Mouse (Mus musculus) gastrocnemius, adult 8-10 months (tissue): ENCODE results near the gene Fam187a. TPM values are rescaled to one million over a fixed set of nuclear protein-coding genes. Genes with fewer than 3 reads are reported as not detected.

Source experiments
- DNase-seq, 2 experiments: peaks; one replicate each; pipeline ENCODE4 v3.0.0; 2022; ENCODE audit warnings: low spot score in 2 of 2
- total RNA-seq, 4 experiments: library from RNA; stranded (reverse); gene quantifications; 2 replicates each; pipeline ENCODE4 v1.2.4; 2022

Fam187a gene
- not detected for total RNA-seq

- no peak for DNase-seq
These were observed at the start of gene Fam187a for GRCm38 (mm10) chr11:102884616-102885219. Fam187a (plus strand) TSS chr11:102885169.

GRCm38 (mm10) chr11:102835549-102835948, 49.4 kb upstream of the Fam187a start, which contains the start of gene Higd1b:
Higd1b (plus strand) TSS chr11:102835849.
- DNase-seq: no peak

- no peak for DNase-seq
These were observed 48.8 kb upstream of the Fam187a start for GRCm38 (mm10) chr11:102836146-102836545.

- DNase-seq: no peak
These were observed 47.6 kb upstream of the Fam187a start for GRCm38 (mm10) chr11:102837385-102837784.

GRCm38 (mm10) chr11:102838126-102838525, 46.8 kb upstream of the Fam187a start:
- DNase-seq: no peak

GRCm38 (mm10) chr11:102838616-102839150, 46.3 kb upstream of the Fam187a start:
- DNase-seq: no peak

GRCm38 (mm10) chr11:102845926-102846325, 39.0 kb upstream of the Fam187a start:
- DNase-seq: no peak

- DNase-seq: peak; percentile 37 to 42
These were observed 33.1 kb upstream of the Fam187a start for GRCm38 (mm10) chr11:102851883-102852282.

- no peak for DNase-seq
These were observed 31.2 kb upstream of the Fam187a start for GRCm38 (mm10) chr11:102853760-102854159.

GRCm38 (mm10) chr11:102855941-102856340, 29.0 kb upstream of the Fam187a start:
- no peak for DNase-seq

GRCm38 (mm10) chr11:102858951-102859350, 26.0 kb upstream of the Fam187a start:
- peak in 1 of 2 experiments; percentile 16 for DNase-seq

GRCm38 (mm10) chr11:102859933-102860332, 25.0 kb upstream of the Fam187a start:
- peak; percentile 50 to 68 for DNase-seq

GRCm38 (mm10) chr11:102864272-102864671, 20.7 kb upstream of the Fam187a start:
- DNase-seq: peak; percentile 21 to 41

GRCm38 (mm10) chr11:102874801-102875334, 10.1 kb upstream of the Fam187a start:
- no peak for DNase-seq

- no peak for DNase-seq
These were observed 5.4 kb upstream of the Fam187a start for GRCm38 (mm10) chr11:102879558-102879957.

- DNase-seq: peak; percentile 87 to 88
These were observed 4.2 kb upstream of the Fam187a start, which contains the start of the genes Eftud2 and Ccdc103 for GRCm38 (mm10) chr11:102880585-102881313. Eftud2 (minus strand) TSS chr11:102880985. Ccdc103 (plus strand) TSS chr11:102881204.

- no peak for DNase-seq
These were observed 3.4 kb upstream of the Fam187a start for GRCm38 (mm10) chr11:102881314-102882198.

- DNase-seq: no peak
These were observed 2.5 kb downstream of the Fam187a start for GRCm38 (mm10) chr11:102887433-102887832.

- DNase-seq: no peak
These were observed 3.2 kb downstream of the Fam187a start for GRCm38 (mm10) chr11:102888135-102888534.

GRCm38 (mm10) chr11:102890096-102890495, 5.1 kb downstream of the Fam187a start:
- DNase-seq: no peak

- peak; percentile 45 to 65 for DNase-seq
These were observed 8.2 kb downstream of the Fam187a start for GRCm38 (mm10) chr11:102893015-102893651.
